8 mouse cellular contexts compared by ENCODE assay signal in the genomic region with DNA sequence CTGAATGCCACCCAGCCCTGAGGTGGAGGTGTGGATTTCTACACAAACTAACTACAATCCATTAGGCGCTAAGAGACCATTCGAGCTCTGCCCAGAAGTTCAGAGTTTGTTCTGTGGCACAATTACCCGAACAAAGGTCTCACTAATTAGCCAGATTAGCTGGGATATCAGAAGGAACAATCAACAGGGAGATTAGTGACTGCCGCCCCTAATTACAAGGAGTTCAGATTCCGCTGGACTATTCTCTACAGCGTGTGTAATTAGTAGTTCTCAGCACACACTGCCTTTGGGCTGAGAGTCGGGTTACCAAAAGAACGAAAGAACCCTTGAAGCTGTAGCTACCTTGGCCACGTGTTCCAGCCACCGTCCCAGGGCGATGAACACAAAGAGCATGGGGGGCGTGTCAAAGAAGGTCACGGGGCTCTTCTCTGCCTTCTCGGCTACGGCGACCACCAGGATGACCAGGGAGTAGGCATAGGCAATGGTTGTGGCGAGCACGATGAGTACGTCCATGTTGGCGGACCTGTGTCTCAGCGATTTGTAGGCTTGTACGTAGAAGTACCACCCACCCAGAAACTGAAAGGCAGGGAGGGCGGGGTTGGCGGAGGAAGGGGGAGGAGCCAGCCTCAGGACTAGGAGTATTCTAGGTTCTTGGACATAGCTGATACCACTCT. TPM values are rescaled to one million over a fixed set of nuclear protein-coding genes. Genes with fewer than 3 reads are reported as not detected.
DNase-seq lines count a peak whose midpoint lies in the region; ATAC-seq and TF ChIP-seq lines count a peak whose summit lies in the region.
"Had no signal": no experiment of that assay in that cellular context is flagged by ENCODE, and none has a peak within 500 bp of the region (broad histone marks: within the 10 kb centered on the region; RNA-seq: fewer than 3 reads in every experiment).

No protein-coding gene starts in this region.

- no peak overlapping the region for H3K9ac ChIP-seq in intestine, embryonic 16.5 days (ENCODE audit: low read depth, low read length)
- H3K9ac ChIP-seq in stomach, postnatal 0 days (ENCODE audit: low read length): no peak overlapping the region

- 73% methylated on average over 24 of the region's 24 CpGs for WGBS in intestine, embryonic 16.5 days
- 78% methylated on average over 24 of the region's 24 CpGs for WGBS in stomach, postnatal 0 days

- H3K27me3 ChIP-seq in intestine, embryonic 16.5 days (replicated peaks; ENCODE audit: control insufficient read depth, insufficient read depth, low read length): no peaks in the 10 kb centered on the region
- H3K27me3 ChIP-seq in stomach, postnatal 0 days (ENCODE audit: control insufficient read depth, insufficient read depth, low read length): no peaks in the 10 kb centered on the region

- no peaks in the 10 kb centered on the region for H3K4me1 ChIP-seq in intestine, embryonic 16.5 days (ENCODE audit: control insufficient read depth, insufficient read depth, low read length)
- no peaks in the 10 kb centered on the region for H3K4me1 ChIP-seq in stomach, postnatal 0 days (replicated peaks; ENCODE audit: control insufficient read depth, insufficient read depth)

- no peak overlapping the region for H3K4me3 ChIP-seq in intestine, embryonic 16.5 days (ENCODE audit: low read length)
- H3K4me3 ChIP-seq in stomach, postnatal 0 days (ENCODE audit: low read depth, low read length): no peak overlapping the region

- TF ChIP-seq CTCF in stomach, postnatal 0 days (IDR thresholded peaks at IDR 0.05; ENCODE audit: low read depth): no peak

- no peaks in the 10 kb centered on the region for H3K36me3 ChIP-seq in intestine, embryonic 16.5 days (ENCODE audit: control insufficient read depth, insufficient read depth, low read length)
- H3K36me3 ChIP-seq in stomach, postnatal 0 days (ENCODE audit: control insufficient read depth, insufficient read depth, low read length): no peaks in the 10 kb centered on the region

- H3K4me2 ChIP-seq in intestine, embryonic 16.5 days (ENCODE audit: low read depth, low read length): no peak overlapping the region
- no peak overlapping the region for H3K4me2 ChIP-seq in stomach, postnatal 0 days (replicated peaks; ENCODE audit: low read depth)

- H3K27ac ChIP-seq in intestine, embryonic 16.5 days (ENCODE audit: low read length): no peak overlapping the region
- H3K27ac ChIP-seq in stomach, postnatal 0 days (replicated peaks): no peak overlapping the region

- peak; percentile 87 for ATAC-seq in intestine, embryonic 16.5 days
- peak; percentile 14; the same call in 1 of the 2 replicates for ATAC-seq in stomach, postnatal 0 days (ENCODE audit: low FRiP score, low TSS enrichment)

- peak; percentile 35 to 44 for DNase-seq in right cerebral cortex, postnatal 10 days (ENCODE audit: low spot score in 2 of 2)
- DNase-seq in right cerebral cortex, postnatal 36 days (ENCODE audit: low spot score in 2 of 2): no peak
- DNase-seq in embryo, embryonic 9.5 days (ENCODE audit: extremely low spot score): peak; percentile 12
- DNase-seq in stomach, postnatal 0 days (ENCODE audit: low spot score): no peak
- no peak for DNase-seq in spleen, adult 18-20 months
- DNase-seq in urinary bladder, postnatal 14 days (ENCODE audit: low spot score): no peak
- DNase-seq: heart, postnatal 4 days had no signal

- H3K9me3 ChIP-seq in intestine, embryonic 16.5 days (ENCODE audit: control insufficient read depth, low read length): no peaks in the 10 kb centered on the region
- H3K9me3 ChIP-seq in stomach, postnatal 0 days (ENCODE audit: control insufficient read depth, low read length): no peaks in the 10 kb centered on the region

- no peak for TF ChIP-seq EP300 in stomach, postnatal 0 days (optimal IDR thresholded peaks at IDR 0.05)

RNA-seq across cellular contexts. Expression of a gene that starts 43.6 kb away (rescaled TPM):
- not detected in 2 replicates for polyA plus RNA-seq in intestine, embryonic 16.5 days (2015; fragmentation: Nextera tagmentation; extraction: Ambion mirVana)
- not detected in 2 replicates for polyA plus RNA-seq in stomach, postnatal 0 days (2015; fragmentation: Nextera tagmentation; extraction: Ambion mirVana)

RNA-seq across cellular contexts. Expression of a gene that starts 46.9 kb away (rescaled TPM):
- 4.7 and 5.1 TPM in 2 replicates for polyA plus RNA-seq in intestine, embryonic 16.5 days (2015; fragmentation: Nextera tagmentation; extraction: Ambion mirVana)
- polyA plus RNA-seq in stomach, postnatal 0 days (2015; fragmentation: Nextera tagmentation; extraction: Ambion mirVana): 5.1 and 5.9 TPM in 2 replicates

RNA-seq across cellular contexts. Expression of a gene that starts 47.4 kb away (rescaled TPM):
- polyA plus RNA-seq in intestine, embryonic 16.5 days (2015; fragmentation: Nextera tagmentation; extraction: Ambion mirVana): 28.7 and 30.4 TPM in 2 replicates
- 14.6 and 16.1 TPM in 2 replicates for polyA plus RNA-seq in stomach, postnatal 0 days (2015; fragmentation: Nextera tagmentation; extraction: Ambion mirVana)

RNA-seq across cellular contexts. Expression of a gene that starts 54.7 kb away (rescaled TPM):
- not detected in 2 replicates for polyA plus RNA-seq in intestine, embryonic 16.5 days (2015; fragmentation: Nextera tagmentation; extraction: Ambion mirVana)
- not detected in 2 replicates for polyA plus RNA-seq in stomach, postnatal 0 days (2015; fragmentation: Nextera tagmentation; extraction: Ambion mirVana)

Comparison
In these comparisons a context has a peak if more than half of its experiments do, and no peak if none do; other contexts are left out.
1. DNase-seq: peak in right cerebral cortex, postnatal 10 days (2 of 2) and embryo, embryonic 9.5 days (single experiment); none in right cerebral cortex, postnatal 36 days (0 of 2), stomach, postnatal 0 days (single experiment), spleen, adult 18-20 months (0 of 2) and urinary bladder, postnatal 14 days (single experiment).